Mouse (Mus musculus): ENCODE data around the gene Slc22a14. TPM values are rescaled to one million over a fixed set of nuclear protein-coding genes. Genes with fewer than 3 reads are reported as not detected.

The Slc22a14 gene
- polyA plus RNA-seq, 1 experiment: 0.17 TPM

DNA sequence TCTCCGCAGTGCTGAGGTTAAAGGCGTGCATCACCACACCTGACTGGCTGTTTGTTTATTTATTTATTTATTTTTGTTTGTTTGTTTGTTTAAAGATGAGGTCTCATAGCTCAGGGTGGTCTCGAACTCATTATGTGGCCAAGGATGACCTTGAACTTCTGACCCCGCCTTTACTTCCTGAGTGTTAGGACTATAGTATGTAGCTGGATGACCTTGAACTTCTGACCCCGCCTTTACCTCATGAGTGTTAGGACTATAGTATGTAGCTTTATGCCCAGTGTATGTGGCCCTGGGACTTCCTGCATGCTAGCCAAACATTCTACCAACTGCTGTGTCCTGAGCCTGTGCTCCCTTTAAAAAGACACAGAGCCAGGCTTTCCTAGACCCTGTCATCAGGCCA lies 3.9 kb downstream of the Slc22a14 start:
- DNase-seq (ENCODE audit: low read depth, low spot score): no peak
- WGBS: 94% methylated on average over 5 of the region's 5 CpGs

GRCm38 (mm10) chr9:119358058-119358429 lies 7.3 kb downstream of the Slc22a14 start:
- no peak for DNase-seq (ENCODE audit: low read depth, low spot score)
- 25% methylated on average over 9 of the region's 9 CpGs for WGBS

GRCm38 (mm10) chr9:119357331-119358057 lies 7.9 kb downstream of the Slc22a14 start, which contains the start of gene Xylb:
TSS of gene Xylb (plus strand) at chr9:119357381.
- whole genome bisulfite sequencing: 2% methylated on average over 65 of the region's 65 CpGs
- DNase-seq (ENCODE audit: low read depth, low spot score): peak; percentile 67

DNA sequence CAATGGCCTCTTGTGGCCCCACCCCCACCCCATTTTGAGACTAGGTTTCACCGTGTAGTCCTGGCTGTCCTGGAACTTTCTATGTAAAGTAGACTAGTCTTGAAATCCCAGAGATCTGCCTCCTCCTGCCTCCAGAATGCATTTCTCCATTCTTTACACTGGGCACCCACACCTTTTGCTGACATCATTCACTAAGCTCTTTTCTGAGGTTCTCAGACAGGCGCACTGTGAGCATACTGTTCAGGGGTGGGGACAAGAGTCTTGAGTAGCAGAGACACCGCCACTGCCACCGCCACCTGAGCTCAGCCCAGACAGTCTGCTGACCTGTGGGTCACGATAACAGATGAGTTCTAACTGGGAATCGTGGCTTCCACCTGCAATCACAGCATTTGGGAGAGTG lies 9.4 kb downstream of the Slc22a14 start:
- 72% methylated on average over 6 of the region's 6 CpGs for WGBS

GRCm38 (mm10) chr9:119353926-119354325 lies 11.4 kb downstream of the Slc22a14 start:
- no peak for DNase-seq (ENCODE audit: low read depth, low spot score)
- WGBS: 56% methylated on average over 6 of the region's 6 CpGs

More for the DNA sequence above, 9.4 kb downstream of the Slc22a14 start:
- DNase-seq (ENCODE audit: low read depth, low spot score): no peak

GRCm38 (mm10) chr9:119352060-119352459 lies 13.3 kb downstream of the Slc22a14 start:
- peak; percentile 44 for DNase-seq (ENCODE audit: low read depth, low spot score)
- WGBS: 23% methylated on average over 4 of the region's 4 CpGs

DNA sequence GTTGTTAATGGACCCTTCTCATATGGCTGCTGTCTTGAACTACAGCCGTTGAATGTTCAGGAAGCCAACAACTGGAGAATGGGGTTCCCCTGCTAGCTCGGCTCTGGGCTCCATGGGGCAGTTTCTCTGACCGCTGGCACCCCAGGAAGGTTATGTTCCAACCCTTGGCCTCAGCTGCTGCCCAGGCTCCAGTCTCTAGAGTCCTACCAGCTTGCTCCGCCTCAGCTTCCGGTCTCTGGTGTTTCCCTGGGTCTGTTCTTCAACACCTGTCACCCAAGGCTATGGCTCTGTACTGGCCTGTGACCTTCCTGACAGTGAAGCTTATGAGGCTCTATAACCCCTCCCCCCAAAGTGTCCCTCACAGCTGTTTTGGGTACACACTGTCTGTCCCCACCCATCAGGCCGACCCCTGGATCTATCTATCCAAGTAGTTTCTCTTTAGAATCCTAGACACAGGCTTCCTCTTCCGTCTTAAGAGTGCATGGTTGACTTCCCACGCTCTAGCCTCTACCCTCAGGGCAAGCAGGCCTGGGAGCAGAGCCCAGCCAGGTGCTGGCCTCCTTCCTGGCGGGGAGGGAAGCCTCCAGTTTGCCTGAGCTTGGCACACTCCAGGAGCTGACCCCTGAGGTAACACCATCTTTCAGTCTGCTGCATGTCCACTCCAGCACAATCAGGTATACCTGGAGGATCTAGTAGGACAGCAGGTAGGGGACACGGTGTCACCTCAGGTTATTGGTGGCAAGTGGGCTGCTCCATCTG lies 14.2 kb downstream of the Slc22a14 start:
- 91% methylated on average over 10 of the region's 10 CpGs for WGBS
- no peak for DNase-seq (ENCODE audit: low read depth, low spot score)

DNA sequence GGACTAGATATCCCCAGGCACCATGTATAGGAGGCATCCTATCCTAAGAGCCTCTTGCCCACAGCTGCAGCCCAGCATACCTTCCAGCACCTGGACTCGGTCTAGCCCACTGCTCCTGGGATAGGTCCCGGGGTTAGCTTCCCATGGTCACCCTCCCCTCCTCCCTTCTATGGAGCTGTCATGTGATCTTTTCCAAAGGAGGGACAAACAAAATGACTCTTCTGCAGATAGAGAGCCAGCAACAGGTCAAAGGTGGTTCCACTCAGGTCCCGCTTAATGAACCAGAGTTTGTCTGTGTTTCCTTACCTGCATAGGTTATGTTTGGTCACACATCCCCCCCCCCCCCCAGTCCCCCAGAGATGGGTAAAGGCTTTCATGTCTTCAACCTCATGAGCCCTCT lies 14.8 kb downstream of the Slc22a14 start:
- 83% methylated on average over 3 of the region's 3 CpGs for WGBS
- no peak for DNase-seq (ENCODE audit: low read depth, low spot score)

GRCm38 (mm10) chr9:119346376-119346775 lies 19.0 kb downstream of the Slc22a14 start:
- 95% methylated on average over 8 of the region's 8 CpGs for WGBS
- no peak for DNase-seq (ENCODE audit: low read depth, low spot score)

- DNase-seq (ENCODE audit: low read depth, low spot score): no peak
- 37% methylated on average over 7 of the region's 7 CpGs for WGBS
These were observed 22.6 kb downstream of the Slc22a14 start for GRCm38 (mm10) chr9:119342728-119343127.

DNA sequence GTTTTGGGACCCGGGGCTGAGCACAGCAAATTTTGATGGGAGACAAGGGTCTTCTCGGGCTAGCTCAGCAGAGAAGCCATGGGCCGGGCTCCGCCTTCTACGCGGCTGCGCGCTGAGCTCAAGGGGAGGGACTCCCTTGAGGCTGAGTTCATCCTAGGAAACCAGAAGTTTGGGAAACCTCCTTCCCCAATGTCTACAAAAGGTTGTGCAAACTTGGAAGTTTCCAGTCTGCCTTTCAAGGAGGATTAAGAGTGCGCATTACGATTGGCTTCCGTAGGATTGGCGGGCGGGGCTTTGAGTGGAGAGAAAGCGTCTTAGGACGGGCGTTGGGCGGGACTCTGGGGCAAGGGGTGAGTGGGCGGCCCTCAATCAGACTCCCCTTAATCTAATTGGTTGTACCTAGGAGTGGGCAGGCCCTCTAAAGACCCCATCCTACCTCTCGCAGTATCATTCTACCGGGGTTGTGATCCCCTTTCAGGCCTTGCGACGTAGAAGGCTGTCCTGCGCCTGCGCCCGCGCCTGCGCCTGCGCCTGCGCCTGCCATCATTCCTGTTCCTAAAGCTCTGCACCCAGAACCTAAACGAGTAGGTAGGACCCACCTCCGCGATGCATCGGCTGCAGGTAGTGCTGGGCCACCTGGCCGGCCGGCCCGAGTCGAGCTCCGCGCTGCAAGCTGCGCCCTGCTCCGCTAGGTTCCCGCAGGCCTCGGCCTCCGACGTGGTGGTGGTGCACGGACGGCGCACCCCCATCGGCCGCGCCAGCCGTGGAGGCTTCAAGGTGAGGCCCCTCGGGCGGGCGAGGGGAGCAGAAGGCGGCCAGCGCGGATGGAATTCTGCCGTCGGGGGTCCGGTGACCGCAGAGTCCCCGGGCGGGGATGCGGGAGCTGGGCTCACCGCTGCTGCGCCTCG lies 24.2 kb downstream of the Slc22a14 start, which contains the start of gene Myd88:
Gene Myd88, minus strand, starts transcription at position 503 of the 908 bp plus-strand sequence.
- peak; percentile 99 for DNase-seq (ENCODE audit: low read depth, low spot score)
- under 1% methylated on average over 68 of the region's 68 CpGs for WGBS

DNA sequence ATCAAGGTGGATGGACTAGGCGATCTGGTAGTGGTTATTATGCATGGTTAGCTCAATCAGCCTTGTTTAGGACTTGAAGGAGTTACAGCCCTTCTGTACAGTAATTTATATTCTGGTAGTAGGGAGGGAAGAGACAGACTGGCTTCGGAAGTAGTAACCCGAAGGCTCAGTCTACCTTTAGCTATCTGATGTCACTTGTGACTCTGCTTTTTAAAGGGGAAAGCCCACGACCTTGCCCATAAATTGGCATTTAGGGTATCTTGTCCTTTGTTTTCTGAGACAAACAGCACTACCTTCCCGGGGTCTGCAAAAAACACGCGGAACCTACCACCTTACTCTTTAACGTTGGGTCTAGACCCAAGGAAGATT lies 25.2 kb downstream of the Slc22a14 start:
- WGBS: under 1% methylated on average over 8 of the region's 8 CpGs
- DNase-seq (ENCODE audit: low read depth, low spot score): no peak

DNA sequence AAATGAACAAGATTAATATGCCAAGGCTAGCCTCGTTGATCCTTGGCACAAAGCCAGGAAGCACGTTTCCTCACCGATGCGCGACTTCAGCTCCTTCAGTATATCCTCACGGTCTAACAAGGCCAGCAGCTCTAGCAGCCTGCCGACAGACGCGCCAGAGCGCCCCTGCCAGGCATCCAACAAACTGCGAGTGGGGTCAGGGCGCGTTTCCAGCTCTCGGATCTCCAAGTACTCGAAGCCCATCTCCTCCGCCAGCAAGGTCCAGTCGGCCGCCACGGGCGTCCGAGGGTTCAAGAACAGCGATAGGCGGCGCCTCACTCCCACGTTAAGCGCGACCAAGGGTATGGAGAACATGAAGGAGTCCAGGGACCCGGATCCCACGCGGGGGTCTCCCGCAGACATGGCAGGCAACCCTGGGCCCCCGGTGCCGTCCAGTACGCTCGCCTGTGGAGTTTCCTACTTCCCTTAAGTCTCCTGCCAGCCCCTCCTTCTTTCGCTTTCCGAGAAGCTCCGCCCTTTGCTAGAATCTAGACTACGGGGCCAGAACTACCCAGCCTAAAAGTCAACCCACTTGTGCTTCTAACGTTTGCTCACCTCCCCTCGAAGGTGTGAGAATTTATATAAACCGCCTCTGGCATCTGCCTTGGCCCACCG lies 25.7 kb downstream of the Slc22a14 start, which contains the start of gene Acaa1a:
Gene Acaa1a, plus strand, starts transcription at position 119 of the 654 bp plus-strand sequence.
- WGBS: under 1% methylated on average over 43 of the region's 43 CpGs
- no peak for DNase-seq (ENCODE audit: low read depth, low spot score)

- 26% methylated on average over 7 of the region's 7 CpGs for WGBS
- DNase-seq (ENCODE audit: low read depth, low spot score): no peak
These were observed 26.2 kb downstream of the Slc22a14 start for GRCm38 (mm10) chr9:119339106-119339505.

GRCm38 (mm10) chr9:119338350-119338749 lies 27.0 kb downstream of the Slc22a14 start:
- no peak for DNase-seq (ENCODE audit: low read depth, low spot score)
- 95% methylated on average over 3 of the region's 3 CpGs for WGBS

DNA sequence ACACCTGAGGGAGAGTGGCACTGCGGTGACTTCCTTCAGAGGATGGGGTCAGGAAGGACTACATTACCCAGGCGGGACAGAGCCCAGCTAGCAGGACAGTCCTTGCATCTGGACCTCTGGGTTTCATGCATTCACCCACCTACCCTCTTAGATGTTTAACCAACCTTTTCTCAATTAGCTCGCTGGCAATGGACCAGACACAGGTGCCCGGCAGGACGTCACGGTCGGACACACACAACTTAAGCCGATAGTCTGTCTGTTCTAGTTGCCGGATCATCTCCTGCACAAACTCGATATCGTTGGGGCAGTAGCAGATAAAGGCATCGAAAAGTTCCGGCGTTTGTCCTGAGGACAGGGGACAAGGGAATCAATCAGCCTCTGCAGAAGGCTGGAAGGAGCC lies 27.5 kb downstream of the Slc22a14 start:
- no peak for DNase-seq (ENCODE audit: low read depth, low spot score)
- 94% methylated on average over 14 of the region's 14 CpGs for WGBS

DNA sequence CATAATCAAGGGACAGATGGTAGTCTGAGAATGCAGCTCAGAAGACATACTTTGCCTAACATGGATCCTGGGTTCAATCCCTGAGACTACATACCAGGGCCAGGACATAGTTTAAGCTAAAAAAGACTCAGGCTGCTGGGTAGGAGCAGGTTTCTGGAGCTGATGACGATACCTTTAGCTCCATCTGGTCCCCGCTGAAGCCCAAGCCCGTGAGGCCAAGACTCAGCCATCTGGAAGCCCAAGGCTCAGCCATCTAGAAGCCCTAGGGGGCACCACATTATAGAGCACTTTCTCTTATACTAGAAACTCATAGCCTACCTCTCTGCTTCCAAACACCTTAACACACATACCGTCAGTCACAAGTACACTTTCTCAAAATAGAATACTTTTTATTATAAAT lies 29.8 kb downstream of the Slc22a14 start:
- WGBS: 76% methylated on average over 4 of the region's 4 CpGs
- no peak for DNase-seq (ENCODE audit: low read depth, low spot score)

DNA sequence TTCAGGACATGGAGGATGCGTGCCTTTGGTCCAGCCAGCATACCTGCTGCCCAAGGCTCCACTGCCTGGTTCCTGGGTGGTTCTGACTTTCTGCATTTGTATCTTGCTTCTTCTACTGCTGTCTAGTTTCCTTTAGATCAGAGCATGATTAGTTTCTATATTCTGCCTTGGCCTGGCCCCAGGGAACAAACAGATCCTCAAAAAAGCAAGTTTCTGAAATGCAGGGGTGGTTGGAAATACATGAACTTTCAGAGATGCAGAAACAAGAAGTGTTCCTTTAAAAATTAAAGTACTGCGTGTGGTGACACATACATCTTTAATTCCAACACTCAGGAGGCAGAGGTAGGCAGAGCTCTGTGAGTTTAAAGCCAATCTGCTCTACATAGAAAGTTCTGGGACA lies 30.5 kb downstream of the Slc22a14 start:
- DNase-seq (ENCODE audit: low read depth, low spot score): no peak
- 84% methylated on average over 2 of the region's 2 CpGs for WGBS

GRCm38 (mm10) chr9:119334324-119334723 lies 31.0 kb downstream of the Slc22a14 start:
- no peak for DNase-seq (ENCODE audit: low read depth, low spot score)
- 54% methylated on average over 10 of the region's 10 CpGs for WGBS

Data from large intestine, adult 2 months (tissue).